Mouse (Mus musculus) mesoderm, embryonic 11.5 days (tissue): ENCODE measurements around the gene Crb3.

Source experiments
- DNase-seq: peaks from one replicate; pipeline ENCODE4 v3.0.0-alpha.2; 2012; ENCODE audit warnings: low read depth, low spot score

The Crb3 gene

DNA sequence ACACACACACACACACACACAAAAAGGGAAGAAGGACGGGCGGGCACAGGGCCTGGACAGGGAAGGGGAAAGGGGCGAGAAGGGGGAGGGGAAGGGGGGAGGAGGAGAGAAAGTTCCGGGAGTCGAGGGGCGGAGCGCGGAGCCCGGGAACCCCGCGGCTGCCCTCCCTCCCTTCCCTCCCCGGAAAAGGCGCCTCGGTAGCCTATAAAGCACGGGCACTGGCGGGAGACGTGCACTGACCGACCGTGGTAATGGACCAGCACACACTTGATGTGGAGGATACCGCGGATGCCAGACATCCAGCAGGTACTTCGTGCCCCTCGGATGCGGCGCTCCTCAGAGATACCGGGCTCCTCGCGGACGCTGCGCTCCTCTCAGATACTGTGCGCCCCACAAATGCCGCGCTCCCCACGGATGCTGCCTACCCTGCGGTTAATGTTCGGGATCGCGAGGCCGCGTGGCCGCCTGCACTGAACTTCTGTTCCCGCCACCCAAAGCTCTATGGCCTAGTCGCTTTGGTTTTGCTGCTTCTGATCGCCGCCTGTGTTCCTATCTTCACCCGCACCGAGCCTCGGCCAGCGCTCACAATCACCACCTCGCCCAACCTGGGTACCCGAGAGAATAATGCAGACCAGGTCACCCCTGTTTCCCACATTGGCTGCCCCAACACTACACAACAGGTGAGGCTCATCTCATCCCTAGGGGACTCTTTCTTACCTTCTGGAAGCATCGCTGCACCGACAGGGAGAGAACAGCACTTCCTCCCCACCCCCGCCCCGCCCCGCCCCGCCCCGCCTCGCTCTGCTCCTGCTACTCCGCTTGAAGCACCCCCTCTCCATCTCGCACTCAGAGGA, 46.5 kb downstream of the Crb3 start, which contains the start of gene Tnfsf9:
Gene Tnfsf9, plus strand, starts transcription at position 145 of the 854 bp plus-strand sequence.
- peak; percentile 66 for DNase-seq

DNA sequence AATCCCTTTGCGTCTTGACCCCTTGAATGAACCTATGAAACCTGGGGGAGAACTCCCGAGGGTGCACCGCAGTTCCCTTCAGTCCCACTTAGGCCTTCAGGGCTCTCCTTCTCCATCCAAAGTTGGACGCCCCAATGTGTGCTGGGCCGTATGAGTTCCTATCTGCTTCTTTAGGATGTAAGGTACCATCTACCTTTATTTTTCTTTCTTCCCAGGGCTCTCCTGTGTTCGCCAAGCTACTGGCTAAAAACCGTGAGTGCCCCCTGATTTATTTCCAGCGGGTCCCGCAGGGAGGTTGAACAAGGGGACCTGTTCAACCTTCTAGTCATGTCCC, 47.1 kb downstream of the Crb3 start:
- no peak for DNase-seq

DNA sequence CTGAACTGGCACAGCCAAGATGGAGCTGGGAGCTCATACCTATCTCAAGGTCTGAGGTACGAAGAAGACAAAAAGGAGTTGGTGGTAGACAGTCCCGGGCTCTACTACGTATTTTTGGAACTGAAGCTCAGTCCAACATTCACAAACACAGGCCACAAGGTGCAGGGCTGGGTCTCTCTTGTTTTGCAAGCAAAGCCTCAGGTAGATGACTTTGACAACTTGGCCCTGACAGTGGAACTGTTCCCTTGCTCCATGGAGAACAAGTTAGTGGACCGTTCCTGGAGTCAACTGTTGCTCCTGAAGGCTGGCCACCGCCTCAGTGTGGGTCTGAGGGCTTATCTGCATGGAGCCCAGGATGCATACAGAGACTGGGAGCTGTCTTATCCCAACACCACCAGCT, 48.2 kb downstream of the Crb3 start:
- DNase-seq = no peak

DNA sequence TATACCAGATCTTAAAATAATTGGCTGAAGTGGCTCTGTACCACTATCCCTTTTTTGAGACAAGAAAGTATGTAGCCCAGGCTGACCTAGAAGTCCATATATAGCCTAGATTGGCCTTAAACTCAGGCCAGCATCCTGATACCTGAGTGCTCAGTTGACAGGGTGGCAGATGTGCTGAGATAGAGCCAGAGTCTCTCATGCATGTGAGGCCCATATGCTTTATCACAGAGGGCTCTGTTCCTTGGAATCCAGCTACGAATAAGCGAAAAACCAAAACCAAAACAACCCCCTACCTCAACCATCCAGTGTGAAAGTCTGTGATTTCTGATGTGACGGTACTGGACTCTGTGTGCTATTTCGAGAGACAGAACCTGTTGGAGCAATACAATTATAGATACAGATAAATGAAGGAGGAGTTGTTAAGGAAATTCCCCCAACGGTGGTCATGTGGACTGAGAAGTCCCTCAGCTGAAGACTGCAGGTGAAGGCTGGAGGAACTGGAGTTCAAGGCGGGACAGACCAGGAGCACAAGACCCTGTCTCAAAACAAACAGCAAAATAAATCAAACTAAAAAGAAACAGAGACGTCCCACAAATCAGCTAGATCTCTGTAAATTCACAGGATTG, 49.2 kb downstream of the Crb3 start:
- no peak for DNase-seq

DNA sequence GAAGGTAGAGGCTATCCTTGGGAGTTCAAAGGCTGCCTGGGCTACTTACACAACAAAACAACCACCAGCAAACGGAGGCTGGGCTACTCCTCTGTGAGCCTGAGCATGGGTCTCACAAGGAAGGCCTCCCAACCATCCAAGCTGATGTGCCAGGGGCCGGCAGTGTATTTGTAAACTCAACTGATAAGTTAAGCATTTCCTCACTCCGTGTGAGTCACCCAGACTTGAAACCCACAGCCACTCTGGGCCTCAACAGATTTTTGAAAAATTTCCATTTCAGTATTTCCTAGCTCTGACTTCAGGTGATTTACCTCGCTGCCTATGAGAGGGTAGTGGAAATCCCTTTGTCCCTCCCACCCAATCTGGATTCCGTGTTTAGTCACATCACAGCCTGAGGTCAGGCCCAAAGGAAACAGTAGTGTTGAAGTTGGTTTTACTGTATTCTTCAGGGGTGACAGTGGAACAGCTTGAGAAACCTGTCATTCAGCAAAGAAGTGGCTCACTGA, 49.8 kb downstream of the Crb3 start:
- DNase-seq = no peak

DNA sequence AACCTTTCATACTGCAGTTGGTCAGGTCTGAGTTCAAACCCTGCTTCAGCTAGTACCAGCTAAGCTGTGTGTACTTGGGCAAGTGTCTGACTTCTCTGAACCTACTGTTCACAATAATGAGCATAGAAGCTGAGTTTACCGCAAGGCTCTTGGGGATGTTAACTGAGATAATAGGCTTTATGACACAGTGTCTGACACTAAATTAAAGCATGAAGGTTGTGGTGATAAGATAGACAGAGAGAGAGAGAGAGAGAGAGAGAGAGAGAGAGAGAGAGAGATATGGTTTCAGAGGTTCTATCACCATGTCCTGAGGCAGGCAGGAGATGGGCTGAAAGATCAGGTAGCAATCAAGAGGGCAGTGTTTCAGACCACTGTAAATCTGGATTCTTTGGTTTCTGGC, 51.1 kb downstream of the Crb3 start:
- DNase-seq = no peak

DNA sequence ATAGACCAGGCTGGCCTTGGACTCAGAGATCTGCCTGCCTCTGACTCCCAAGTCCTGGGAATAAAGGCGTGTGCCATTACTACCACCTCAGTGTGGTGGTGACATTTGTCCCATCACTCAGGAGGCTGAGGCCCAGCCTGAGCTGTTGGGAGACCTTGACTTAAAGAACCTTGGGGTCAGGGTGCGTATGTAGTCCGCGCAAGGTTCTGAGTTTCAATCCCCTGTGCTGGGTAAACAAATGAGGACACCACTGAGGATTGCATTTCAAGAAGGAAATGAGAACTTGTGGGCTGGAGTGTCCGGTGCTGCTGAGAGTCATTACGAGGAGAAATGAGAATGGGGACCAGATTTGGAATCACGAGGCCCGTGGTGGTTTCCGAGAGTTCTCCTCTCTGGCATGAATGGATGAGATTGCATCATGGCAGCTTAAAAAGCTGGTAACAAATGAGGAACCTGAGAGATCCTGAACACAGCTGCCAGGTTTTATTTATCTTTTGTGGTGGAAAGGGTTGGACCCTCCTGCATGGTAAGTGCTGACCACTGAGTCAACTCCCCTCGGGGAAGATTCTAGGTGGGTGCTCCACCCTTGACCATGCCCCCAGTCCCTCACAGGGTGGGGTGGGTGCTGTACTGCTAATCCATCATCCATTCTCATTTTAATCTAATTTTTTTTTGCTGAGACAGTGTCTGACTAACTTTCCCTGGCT, 54.0 kb downstream of the Crb3 start:
- DNase-seq = no peak
